Mouse (Mus musculus) testis, adult 2 months (tissue): ENCODE measurements around the gene Plekhg6. TPM values are rescaled to one million over a fixed set of nuclear protein-coding genes. Genes with fewer than 3 reads are reported as not detected.

ENCODE experiments used
- H3K27ac ChIP-seq: fragments of 200-500 bp; 2 replicates; pipeline ENCODE4 v1.5.1; 2012; ENCODE audit warnings: low read depth, low read length; ENCODE audit not compliant: control insufficient read depth, insufficient read depth
- H3K27me3 ChIP-seq: fragments of 200-500 bp; 2 replicates; pipeline ENCODE4 v1.6.1; 2012; ENCODE audit warnings: mild to moderate bottlenecking, low read length, moderate library complexity; ENCODE audit not compliant: control insufficient read depth, insufficient read depth
- H3K36me3 ChIP-seq: fragments of 200-500 bp; 2 replicates; pipeline ENCODE4 v1.6.1; 2012; ENCODE audit warnings: mild to moderate bottlenecking, low read length; ENCODE audit not compliant: control insufficient read depth, insufficient read depth
- H3K4me1 ChIP-seq: fragments of 200-500 bp; 2 replicates; pipeline ENCODE4 v1.6.1; 2012; ENCODE audit warnings: low read length; ENCODE audit not compliant: control insufficient read depth, insufficient read depth
- H3K4me3 ChIP-seq: fragments of 200-500 bp; 2 replicates; pipeline ENCODE4 v1.5.1; 2012; ENCODE audit warnings: low read depth, mild to moderate bottlenecking, low read length, moderate library complexity, mixed read lengths; ENCODE audit not compliant: control insufficient read depth
- CTCF ChIP-seq: fragments of 200-500 bp; IDR thresholded peaks from 2 replicates; pipeline ENCODE4 v1.5.1; 2012; ENCODE audit warnings: low read depth, mild to moderate bottlenecking, inconsistent platforms, low read length, moderate library complexity; ENCODE audit not compliant: control insufficient read depth, insufficient read depth, insufficient replicate concordance
- POLR2A ChIP-seq: fragments of 200-500 bp; IDR thresholded peaks from 2 replicates; pipeline ENCODE4 v1.6.1; 2012; ENCODE audit warnings: low read depth, mild to moderate bottlenecking, inconsistent platforms, low read length, moderate library complexity; ENCODE audit not compliant: control insufficient read depth
- polyA plus RNA-seq: library from polyadenylated mRNA; depleted of rRNA; stranded (reverse); fragments of >200 nt; gene quantifications from 2 replicates; pipeline ENCODE4 v1.2.3, GENCODE M21; 2012

Plekhg6 gene
- polyA plus RNA-seq, 1 experiment = 0.11 TPM

- peaks cover 36% of the 10 kb centered on the region for H3K4me1 ChIP-seq
- H3K4me3 ChIP-seq = no peak overlapping the region
- H3K27ac ChIP-seq = peak overlapping the region; percentile 18; the same call in 1 of the 2 replicates
- no peaks in the 10 kb centered on the region for H3K36me3 ChIP-seq
- no peaks in the 10 kb centered on the region for H3K27me3 ChIP-seq
- TF ChIP-seq CTCF = no peak
- TF ChIP-seq POLR2A = no peak
These were observed 29.1 kb downstream of the Plekhg6 start for GRCm38 (mm10) chr6:125351368-125352045.

- Histone ChIP-seq H3K4me3 (no peak overlapping the region), H3K36me3 (no peaks in the 10 kb centered on the region), H3K27ac (peak overlapping the region; percentile 48), H3K27me3 (no peaks in the 10 kb centered on the region), H3K4me1 (peaks cover 36% of the 10 kb centered on the region)
- no peak for TF ChIP-seq POLR2A
- no peak for TF ChIP-seq CTCF
These were observed 29.6 kb downstream of the Plekhg6 start for GRCm38 (mm10) chr6:125350995-125351324.

- Histone ChIP-seq H3K4me1 (peaks cover 36% of the 10 kb centered on the region), H3K27ac (peak overlapping the region; percentile 89), H3K36me3 (no peaks in the 10 kb centered on the region), H3K4me3 (peak overlapping the region; percentile 73), H3K27me3 (no peaks in the 10 kb centered on the region)
- TF ChIP-seq CTCF (no peak), POLR2A (no peak)
These were observed 30.2 kb downstream of the Plekhg6 start for GRCm38 (mm10) chr6:125350231-125350994.

GRCm38 (mm10) chr6:125349575-125350230 lies 30.9 kb downstream of the Plekhg6 start:
- H3K36me3 ChIP-seq = no peaks in the 10 kb centered on the region
- no peaks in the 10 kb centered on the region for H3K27me3 ChIP-seq
- H3K27ac ChIP-seq = peak overlapping the region; percentile 89
- peak overlapping the region; percentile 73 for H3K4me3 ChIP-seq
- no peak for TF ChIP-seq POLR2A
- TF ChIP-seq CTCF = no peak
- H3K4me1 ChIP-seq = peaks cover 34% of the 10 kb centered on the region

GRCm38 (mm10) chr6:125348721-125349574 lies 31.6 kb downstream of the Plekhg6 start, which contains the start of gene Tnfrsf1a:
Tnfrsf1a (plus strand) TSS chr6:125349362.
- peak within 1 kb of the TSS; percentile 89 for H3K27ac ChIP-seq
- H3K4me1 ChIP-seq = peaks cover 30% of the 10 kb centered on the region
- H3K27me3 ChIP-seq = no peaks in the 10 kb centered on the region
- peak within 1 kb of the TSS; percentile 73 for H3K4me3 ChIP-seq
- TF ChIP-seq CTCF = no peak
- no peak for TF ChIP-seq POLR2A
- H3K36me3 ChIP-seq = no peaks in the 10 kb centered on the region

GRCm38 (mm10) chr6:125346029-125346428 lies 34.6 kb downstream of the Plekhg6 start:
- H3K4me1 ChIP-seq = peaks cover 22% of the 10 kb centered on the region
- TF ChIP-seq POLR2A = no peak

More at GRCm38 (mm10) chr6:125346029-125346428, 34.6 kb downstream of the Plekhg6 start:
- no peak overlapping the region for H3K27ac ChIP-seq
- H3K36me3 ChIP-seq = no peaks in the 10 kb centered on the region
- no peak overlapping the region for H3K4me3 ChIP-seq
- H3K27me3 ChIP-seq = no peaks in the 10 kb centered on the region
